Mouse (Mus musculus) CH12.LX (cell line): ENCODE data around the gene Kcnj5. TPM values are rescaled to one million over a fixed set of nuclear protein-coding genes. Genes with fewer than 3 reads are reported as not detected.

Experiments used
- DNase-seq: peaks from one replicate; pipeline ENCODE4 v3.0.0-alpha.2; 2013; ENCODE audit errors: extremely low read depth
- H3K27ac ChIP-seq: 2 replicates; pipeline ENCODE4 v1.5.1; 2012; ENCODE audit warnings: low read depth, mild to moderate bottlenecking, control low read depth, moderate library complexity; ENCODE audit not compliant: insufficient read depth
- H3K27me3 ChIP-seq: replicated peaks from 2 replicates; pipeline ENCODE3; 2012; ENCODE audit warnings: inconsistent platforms
- H3K36me3 ChIP-seq, 2 experiments: replicated peaks in 1 of 2; 2 replicates each; pipeline versions ENCODE3 to v1.6.1; 2012; ENCODE audit warnings: inconsistent platforms in 1 of 2, low read length in 1 of 2, mild to moderate bottlenecking in 1 of 2, mixed read lengths in 1 of 2, moderate library complexity in 1 of 2; ENCODE audit not compliant: control insufficient read depth in 1 of 2, insufficient read depth in 1 of 2
- H3K4me1 ChIP-seq, 2 experiments: 2 replicates each; pipeline ENCODE4 v1.6.1; 2012; ENCODE audit warnings: inconsistent platforms in 1 of 2, moderate library complexity in 1 of 2; ENCODE audit not compliant: insufficient read depth in 2 of 2, control insufficient read depth in 1 of 2
- H3K4me2 ChIP-seq: 2 replicates; pipeline ENCODE4 v1.6.1; 2012; ENCODE audit warnings: low read depth, mild to moderate bottlenecking, control low read depth; ENCODE audit not compliant: poor library complexity, insufficient read depth, severe bottlenecking
- H3K4me3 ChIP-seq, 3 experiments: fragments of 150-350 bp in 1 of 3; sonication (generic) in 1 of 3; replicated peaks in 1 of 3; 2 replicates each; pipeline versions ENCODE3 to v1.5.1; 2011 to 2012; ENCODE audit warnings: low read depth in 2 of 3, low read length in 2 of 3, mild to moderate bottlenecking in 2 of 3, moderate library complexity in 2 of 3, control low read depth in 1 of 3, improper control_type of control experiment in 1 of 3, inconsistent platforms in 1 of 3, mixed read lengths in 1 of 3; ENCODE audit not compliant: poor library complexity in 1 of 3
- H3K79me2 ChIP-seq: replicated peaks from 2 replicates; pipeline ENCODE4 v1.6.1; 2012; ENCODE audit warnings: mild to moderate bottlenecking, moderate library complexity; ENCODE audit not compliant: control insufficient read depth, poor library complexity, insufficient read depth, severe bottlenecking; ENCODE audit errors: extremely low read depth
- H3K9ac ChIP-seq: 2 replicates; pipeline ENCODE4 v1.6.1; 2012; ENCODE audit warnings: low read depth, mild to moderate bottlenecking, control low read depth, moderate library complexity; ENCODE audit not compliant: insufficient read depth
- H3K9me3 ChIP-seq: replicated peaks from 2 replicates; pipeline ENCODE3; 2012; ENCODE audit warnings: low read length, inconsistent platforms, mixed read lengths
- BHLHE40 ChIP-seq: IDR thresholded peaks from 2 replicates; pipeline ENCODE4 v1.6.1; 2011; ENCODE audit warnings: mild to moderate bottlenecking, low read depth, low read length, improper control_type of control experiment
- CHD2 ChIP-seq: IDR thresholded peaks from 2 replicates; pipeline ENCODE4 v1.6.1; 2011; ENCODE audit warnings: low read length, improper control_type of control experiment
- CTCF ChIP-seq, 2 experiments: IDR thresholded peaks in 1 of 2; conservative IDR thresholded peaks in 1 of 2; 2 replicates each; pipeline ENCODE4 v1.5.1; 2011 to 2012; ENCODE audit warnings: low read depth in 2 of 2, low read length in 2 of 2, improper control_type of control experiment in 1 of 2, inconsistent platforms in 1 of 2, mild to moderate bottlenecking in 1 of 2, moderate library complexity in 1 of 2
- ELF1 ChIP-seq: IDR thresholded peaks from 2 replicates; pipeline ENCODE4 v1.6.1; 2014; ENCODE audit warnings: low read depth, mild to moderate bottlenecking, inconsistent platforms, low read length, improper control_type of control experiment
- IRF4 ChIP-seq: IDR thresholded peaks from 2 replicates; pipeline ENCODE4 v1.6.1; 2014; ENCODE audit warnings: low read depth, mild to moderate bottlenecking, inconsistent platforms, low read length, improper control_type of control experiment
- JUN ChIP-seq: IDR thresholded peaks from 2 replicates; pipeline ENCODE4 v1.6.1; 2011; ENCODE audit warnings: low read depth, mild to moderate bottlenecking, low read length, improper control_type of control experiment, moderate library complexity; ENCODE audit not compliant: insufficient read depth
- JUND ChIP-seq: conservative IDR thresholded peaks from 2 replicates; pipeline ENCODE4 v1.6.1; 2011; ENCODE audit warnings: low read depth, low read length, improper control_type of control experiment
- MAX ChIP-seq: IDR thresholded peaks from 2 replicates; pipeline ENCODE4 v1.6.1; 2011; ENCODE audit warnings: low read length, improper control_type of control experiment
- MXI1 ChIP-seq: IDR thresholded peaks from 2 replicates; pipeline ENCODE4 v1.6.1; 2011; ENCODE audit warnings: mild to moderate bottlenecking, low read depth, low read length, improper control_type of control experiment
- MYC ChIP-seq: IDR thresholded peaks from 2 replicates; pipeline ENCODE4 v1.6.1; 2011; ENCODE audit warnings: low read depth, mild to moderate bottlenecking, improper control_type of control experiment, low read length
- PAX5 ChIP-seq: IDR thresholded peaks from 2 replicates; pipeline ENCODE4 v1.6.1; 2012; ENCODE audit warnings: low read length, inconsistent platforms, mixed read lengths
- RAD21 ChIP-seq: IDR thresholded peaks from 2 replicates; pipeline ENCODE4 v1.6.1; 2011; ENCODE audit warnings: low read depth, mild to moderate bottlenecking, low read length, improper control_type of control experiment, moderate library complexity
- RCOR1 ChIP-seq: conservative IDR thresholded peaks from 2 replicates; pipeline ENCODE4 v1.6.1; 2012; ENCODE audit warnings: low read depth, mild to moderate bottlenecking, inconsistent platforms, low read length, improper control_type of control experiment
- SMC3 ChIP-seq: IDR thresholded peaks from 2 replicates; pipeline ENCODE4 v1.6.1; 2011; ENCODE audit warnings: low read depth, low read length, improper control_type of control experiment
- TBP ChIP-seq: conservative IDR thresholded peaks from 2 replicates; pipeline ENCODE4 v1.6.1; 2011; ENCODE audit warnings: low read depth, low read length, improper control_type of control experiment
- TCF12 ChIP-seq: IDR thresholded peaks from 2 replicates; pipeline ENCODE4 v1.6.1; 2014; ENCODE audit warnings: low read depth, mild to moderate bottlenecking, inconsistent platforms, low read length, improper control_type of control experiment
- USF2 ChIP-seq: conservative IDR thresholded peaks from 2 replicates; pipeline ENCODE4 v1.6.1; 2011; ENCODE audit warnings: low read depth, low read length, improper control_type of control experiment
- ZC3H11A ChIP-seq: IDR thresholded peaks from 2 replicates; pipeline ENCODE4 v1.6.1; 2012; ENCODE audit warnings: low read depth, mild to moderate bottlenecking, inconsistent platforms, low read length, improper control_type of control experiment
- ZKSCAN1 ChIP-seq: IDR thresholded peaks from 2 replicates; pipeline ENCODE4 v1.6.1; 2012; ENCODE audit warnings: low read depth, inconsistent platforms, low read length, improper control_type of control experiment, borderline replicate concordance
- ZMIZ1 ChIP-seq: IDR thresholded peaks from 2 replicates; pipeline ENCODE4 v1.6.1; 2012; ENCODE audit warnings: low read depth, mild to moderate bottlenecking, inconsistent platforms, low read length, improper control_type of control experiment
- dilution Hi-C: fragments of 300-500 bp; cut with MboI; formaldehyde crosslinking; loops from 2 replicates; pipeline ENCODE4 v1.14.3; 2020; ENCODE audit warnings: low sequenced_read_pairs; ENCODE audit not compliant: extremely low pct_unique_long_range_greater_than_20kb, extremely low pct_ligation_motif_present
- in situ Hi-C: fragments of 300-500 bp; cut with MboI; formaldehyde crosslinking; loops from 3 replicates; pipeline ENCODE4 v1.14.3; 2019; ENCODE audit warnings: low sequenced_read_pairs, low pct_ligation_motif_present, low pct_unique_long_range_greater_than_20kb, mixed read lengths
- polyA plus RNA-seq: library from polyadenylated mRNA; unstranded; fragments of >175 nt; gene quantifications from 2 replicates; pipeline ENCODE4 v1.2.1, GENCODE M21; 2012; ENCODE audit warnings: low read depth; ENCODE audit not compliant: insufficient read length
- total RNA-seq, 2 experiments: library from RNA; depleted of rRNA; stranded (reverse); fragments of 300-350 nt in 1 of 2; fragments of >200 nt in 1 of 2; gene quantifications; 2 replicates each; pipeline ENCODE4 v1.2.3; 2012 to 2014

Gene Kcnj5
- total and polyA plus RNA-seq, 3 experiments = not detected

GRCm38 (mm10) chr9:32302501-32303150 is 41.5 kb downstream of the Kcnj5 start:
- Histone ChIP-seq H3K27me3 (no peaks in the 10 kb centered on the region), H3K9ac (no peak overlapping the region), H3K27ac (no peak overlapping the region), H3K79me2 (no peaks in the 10 kb centered on the region), H3K9me3 (no peaks in the 10 kb centered on the region), H3K4me2 (no peak overlapping the region), H3K4me1 (no peaks in the 10 kb centered on the region), H3K4me3 (no peak overlapping the region), H3K36me3 (no peaks in the 10 kb centered on the region)
- in situ Hi-C loops = no loop called here
- no peak for DNase-seq
- dilution Hi-C loops = no loop called here
- TF ChIP-seq IRF4 (no peak), MXI1 (no peak), ELF1 (no peak), ZMIZ1 (no peak), TCF12 (no peak), MYC (no peak), ZC3H11A (no peak), BHLHE40 (no peak), CTCF (conservative IDR thresholded peaks at IDR 0.05 in 1 of 2, IDR thresholded peaks at IDR 0.05 in 1 of 2; ENCODE audit: low read depth in 2 of 2, low read length in 2 of 2) (no peak), SMC3 (no peak), MAX (no peak), RCOR1 (no peak)

DNA sequence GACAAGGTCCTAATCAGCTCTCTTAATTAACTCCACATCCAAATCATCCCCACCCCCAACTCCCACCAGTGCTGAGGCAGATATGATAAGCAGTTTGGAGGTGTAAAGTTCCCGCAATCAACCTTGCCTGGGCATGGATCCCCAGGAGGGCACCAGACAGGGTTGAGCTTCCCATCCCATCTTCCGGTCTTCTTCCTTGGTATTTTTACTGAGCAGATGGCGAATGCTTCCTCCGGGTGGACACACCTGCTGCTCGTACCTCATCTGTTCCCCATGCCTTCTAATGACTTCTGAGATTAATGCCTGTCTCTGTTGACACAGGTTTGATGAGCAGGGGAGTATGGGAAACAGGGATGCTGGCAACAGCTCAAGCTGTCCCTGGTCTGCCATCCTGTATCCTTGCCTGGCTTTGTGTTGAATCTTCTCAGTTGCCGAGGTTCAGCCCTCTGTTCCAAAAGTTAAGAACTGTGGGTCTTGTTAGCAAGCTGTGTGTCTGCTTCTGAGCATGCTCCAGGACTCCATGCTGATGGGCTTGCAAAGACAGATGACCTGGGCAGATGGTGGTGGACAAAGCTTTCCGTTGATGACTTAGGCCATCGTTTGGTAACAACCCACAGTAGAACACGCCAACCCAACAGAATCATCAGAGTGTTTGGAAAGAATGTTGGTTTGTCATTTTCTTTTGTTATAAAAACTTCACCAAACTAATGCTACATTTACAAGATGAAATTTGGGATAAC is 48.9 kb downstream of the Kcnj5 start:
- no peaks in the 10 kb centered on the region for H3K9me3 ChIP-seq

More for the DNA sequence above, 48.9 kb downstream of the Kcnj5 start:
- Histone ChIP-seq H3K27me3 (no peaks in the 10 kb centered on the region), H3K79me2 (no peaks in the 10 kb centered on the region)
- TF ChIP-seq ZKSCAN1 = no peak
- TF ChIP-seq JUND = no peak
- TF ChIP-seq CTCF (conservative IDR thresholded peaks at IDR 0.05 in 1 of 2, IDR thresholded peaks at IDR 0.05 in 1 of 2; ENCODE audit: low read depth in 2 of 2, low read length in 2 of 2) = no peak
- TF ChIP-seq MXI1 = no peak
- no peak for TF ChIP-seq RAD21
- TF ChIP-seq USF2 = no peak
- no peak for TF ChIP-seq CHD2
- TF ChIP-seq PAX5 = no peak
- no peak for TF ChIP-seq JUN
- no peak for TF ChIP-seq TBP
- TF ChIP-seq, all 38 proteins: peak for 0
- H3K9ac ChIP-seq = no peak overlapping the region
- H3K4me3 ChIP-seq = no peak overlapping the region
- in situ Hi-C loops (no loop called here), dilution Hi-C loops (no loop called here)
- no peak overlapping the region for H3K27ac ChIP-seq
- H3K4me2 ChIP-seq = no peak overlapping the region
- no peaks in the 10 kb centered on the region for H3K36me3 ChIP-seq
- H3K4me1 ChIP-seq = no peaks in the 10 kb centered on the region
- DNase-seq = no peak
